Mouse (Mus musculus) limb, embryonic 10.5 days (tissue): Measurements from ENCODE around the gene Atxn7l3. TPM values are rescaled to one million over a fixed set of nuclear protein-coding genes. Genes with fewer than 3 reads are reported as not detected.

Source experiments
- polyA plus RNA-seq: library from polyadenylated mRNA; unstranded; fragments of >200 nt; fragmentation: Nextera tagmentation; extraction: Ambion mirVana; gene quantifications from 2 replicates; pipeline ENCODE4 v1.2.1, GENCODE M21; 2016

The Atxn7l3 gene
- polyA plus RNA-seq, 1 experiment from 2014 or later: 20.1 TPM

Other genes with a start within 250 kb of the Atxn7l3 start
- 11.5 and 16.6 TPM in 2 replicates for gene Mpp2, start 208.1 kb downstream of the Atxn7l3 start, polyA plus RNA-seq
- gene Ppy, start 195.3 kb downstream of the Atxn7l3 start, polyA plus RNA-seq: not detected in 2 replicates
- gene Pyy, start 188.8 kb downstream of the Atxn7l3 start, polyA plus RNA-seq: not detected in 2 replicates
- 0.09 and 0.20 TPM in 2 replicates for gene Nags, start 151.1 kb downstream of the Atxn7l3 start, polyA plus RNA-seq
- gene Tmem101, start 140.2 kb downstream of the Atxn7l3 start, polyA plus RNA-seq: 34.0 and 39.6 TPM in 2 replicates
- 125 and 146 TPM in 2 replicates for gene Lsm12, start 111.3 kb downstream of the Atxn7l3 start, polyA plus RNA-seq
- 41.4 and 41.6 TPM in 2 replicates for gene G6pc3, start 107.0 kb downstream of the Atxn7l3 start, polyA plus RNA-seq
- gene Hdac5, start 66.5 kb downstream of the Atxn7l3 start, polyA plus RNA-seq: 36.4 and 50.2 TPM in 2 replicates
- gene BC030867, start 47.7 kb downstream of the Atxn7l3 start, polyA plus RNA-seq: 33.4 and 35.7 TPM in 2 replicates
- 0.06 and 0.08 TPM in 2 replicates for gene Asb16, start 27.9 kb downstream of the Atxn7l3 start, polyA plus RNA-seq
- 37.3 and 44.0 TPM in 2 replicates for gene Tmub2, start 11.7 kb downstream of the Atxn7l3 start, polyA plus RNA-seq
- gene Ubtf, start 23.1 kb upstream of the Atxn7l3 start, polyA plus RNA-seq: 102 and 108 TPM in 2 replicates
- gene Slc4a1, start 69.6 kb upstream of the Atxn7l3 start, polyA plus RNA-seq: 34.5 and 37.2 TPM in 2 replicates
- gene Rundc3a, start 96.8 kb upstream of the Atxn7l3 start, polyA plus RNA-seq: 1.2 and 1.3 TPM in 2 replicates
- 209 and 242 TPM in 2 replicates for gene Slc25a39, start 111.3 kb upstream of the Atxn7l3 start, polyA plus RNA-seq
- 78.5 and 93.2 TPM in 2 replicates for gene Grn, start 133.7 kb upstream of the Atxn7l3 start, polyA plus RNA-seq
- 3.7 and 4.2 TPM in 2 replicates for gene Fam171a2, start 151.1 kb upstream of the Atxn7l3 start, polyA plus RNA-seq
- gene Itga2b, start 173.5 kb upstream of the Atxn7l3 start, polyA plus RNA-seq: 4.6 and 5.3 TPM in 2 replicates